Mouse (Mus musculus) lung, embryonic 14.5 days (tissue): ENCODE measurements around the gene Gipc1. TPM values are rescaled to one million over a fixed set of nuclear protein-coding genes. Genes with fewer than 3 reads are reported as not detected.

Source experiments
- ATAC-seq: fragments of 200-750 bp; cut with Nextera tagmentation; 2 replicates; pipeline ENCODE4 v1.8.0; 2017; ENCODE audit warnings: mild to moderate bottlenecking, moderate TSS enrichment, moderate library complexity; ENCODE audit not compliant: insufficient read depth
- DNase-seq: peaks from one replicate; pipeline ENCODE4 v3.0.0-alpha.2; 2015
- H3K27ac ChIP-seq: fragments of 300-500 bp; sonication (generic); 2 replicates; pipeline ENCODE4 v1.5.1; 2014; ENCODE audit warnings: low read depth, mild to moderate bottlenecking, moderate library complexity
- H3K27me3 ChIP-seq: fragments of 300-500 bp; sonication (generic); 2 replicates; pipeline ENCODE4 v1.6.1; 2014; ENCODE audit warnings: low read length, control low read depth; ENCODE audit not compliant: insufficient read depth
- H3K36me3 ChIP-seq: fragments of 300-500 bp; sonication (generic); 2 replicates; pipeline ENCODE4 v1.6.1; 2014; ENCODE audit warnings: control low read depth; ENCODE audit not compliant: insufficient read depth
- H3K4me1 ChIP-seq: fragments of 300-500 bp; sonication (generic); 2 replicates; pipeline ENCODE4 v1.6.1; 2014; ENCODE audit warnings: antibody characterized with exemption, control low read depth; ENCODE audit not compliant: insufficient read depth
- H3K4me2 ChIP-seq: fragments of 300-500 bp; sonication (generic); 2 replicates; pipeline ENCODE4 v1.6.1; 2014; ENCODE audit warnings: mild to moderate bottlenecking
- H3K4me3 ChIP-seq: fragments of 300-500 bp; sonication (generic); 2 replicates; pipeline ENCODE4 v1.5.1; 2014; ENCODE audit warnings: low read depth, low read length
- H3K9ac ChIP-seq: fragments of 300-500 bp; sonication (generic); 2 replicates; pipeline ENCODE4 v1.6.1; 2014
- H3K9me3 ChIP-seq: fragments of 300-500 bp; sonication (generic); 2 replicates; pipeline ENCODE4 v1.6.1; 2016; ENCODE audit warnings: low read depth, low read length, control low read depth
- CTCF ChIP-seq: IDR thresholded peaks from 2 replicates; pipeline ENCODE4 v1.5.1; 2016; ENCODE audit warnings: antibody characterized with exemption, low read depth
- WGBS: fragments of 180-500 bp; shearing (Covaris S2); extraction: QIAGEN DNeasy Blood & Tissue Kit; methylation state at CpG from one replicate; pipeline ENCODE4 v1.1.7; 2014; 5-methylcytosine and 5-hydroxymethylcytosine counted together
- polyA plus RNA-seq: library from polyadenylated mRNA; unstranded; fragments of >200 nt; fragmentation: Nextera tagmentation; extraction: Ambion mirVana; gene quantifications from 2 replicates; pipeline ENCODE4 v1.2.1, GENCODE M21; 2014

Gipc1 gene
- polyA plus RNA-seq, 1 experiment from 2014 or later = 175 TPM

DNA sequence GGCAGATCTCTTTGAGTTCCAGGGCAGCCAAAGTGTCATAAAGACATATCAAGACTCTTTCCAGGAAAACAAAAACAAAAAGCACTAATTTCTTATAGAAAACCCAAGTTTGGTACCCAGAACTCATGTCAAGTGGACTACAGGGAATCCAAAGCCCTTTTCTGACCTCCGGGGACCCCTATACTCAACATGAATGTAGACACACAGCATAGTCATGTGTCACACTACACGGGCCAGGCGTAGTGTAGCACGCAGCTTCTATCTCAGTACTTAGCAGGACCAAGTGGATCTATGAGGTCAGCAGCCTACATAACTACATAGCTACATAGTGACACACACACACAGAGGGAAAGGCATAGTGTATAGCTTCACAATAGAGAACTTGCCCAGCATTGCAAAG lies 38.8 kb upstream of the Gipc1 start:
- TF ChIP-seq CTCF = no peak
- Histone ChIP-seq H3K9me3 (no peaks in the 10 kb centered on the region), H3K4me3 (no peak overlapping the region), H3K4me1 (peaks cover 7% of the 10 kb centered on the region), H3K9ac (no peak overlapping the region), H3K27me3 (no peaks in the 10 kb centered on the region), H3K4me2 (no peak overlapping the region), H3K27ac (no peak overlapping the region), H3K36me3 (peaks cover 46% of the 10 kb centered on the region)
- WGBS = 91% methylated on average over 4 of the region's 4 CpGs
- ATAC-seq (no peak), DNase-seq (no peak)

DNA sequence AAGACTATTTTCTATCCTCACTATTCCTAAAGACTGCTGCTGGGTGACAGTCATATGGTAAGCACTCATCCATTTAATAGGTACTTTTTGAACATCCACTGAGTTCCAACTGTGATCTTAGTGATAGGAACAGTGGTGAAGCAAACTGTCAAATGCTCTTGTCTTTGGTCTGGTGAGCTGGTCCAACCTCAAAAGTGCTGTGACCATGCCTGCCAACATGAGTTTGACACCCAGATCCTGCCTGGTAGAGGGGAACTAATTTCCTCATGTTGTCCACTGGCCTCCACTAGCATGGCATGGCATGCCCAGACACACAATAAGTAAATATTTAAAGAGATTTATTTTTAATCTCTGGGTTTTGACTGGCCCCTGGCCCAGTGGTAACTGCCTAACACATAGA lies 35.9 kb upstream of the Gipc1 start:
- Histone ChIP-seq H3K9ac (no peak overlapping the region), H3K36me3 (peaks cover 25% of the 10 kb centered on the region), H3K4me3 (no peak overlapping the region), H3K9me3 (no peaks in the 10 kb centered on the region), H3K4me2 (no peak overlapping the region), H3K27ac (no peak overlapping the region), H3K4me1 (no peaks in the 10 kb centered on the region), H3K27me3 (no peaks in the 10 kb centered on the region)
- no peak for ATAC-seq
- DNase-seq = no peak
- no peak for TF ChIP-seq CTCF

DNA sequence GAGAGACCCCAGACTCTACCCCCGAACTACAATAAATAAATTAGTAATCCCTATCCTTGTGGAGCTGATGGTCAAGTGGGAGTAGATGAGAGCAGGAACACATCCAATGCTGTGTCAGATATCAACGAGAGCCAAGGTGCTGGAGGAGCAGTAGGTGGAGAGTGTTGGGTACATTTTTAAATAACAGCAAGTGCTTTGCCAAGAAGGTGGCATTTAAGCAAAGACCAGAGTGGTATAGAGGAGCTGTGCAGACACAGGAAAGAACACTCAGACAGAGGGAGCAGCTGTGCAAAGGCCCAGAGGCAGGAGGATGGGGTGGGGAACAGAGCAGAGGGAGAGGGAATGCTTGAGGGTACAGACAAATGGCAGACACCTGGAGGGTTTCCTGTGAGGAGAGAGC lies 35.4 kb upstream of the Gipc1 start:
- DNase-seq (no peak), ATAC-seq (no peak)
- no peak overlapping the region for H3K27ac ChIP-seq
- H3K27me3 ChIP-seq = no peaks in the 10 kb centered on the region
- no peak overlapping the region for H3K4me2 ChIP-seq
- no peak overlapping the region for H3K4me3 ChIP-seq
- no peaks in the 10 kb centered on the region for H3K4me1 ChIP-seq
- H3K9ac ChIP-seq = no peak overlapping the region
- no peaks in the 10 kb centered on the region for H3K9me3 ChIP-seq
- no peak for TF ChIP-seq CTCF
- H3K36me3 ChIP-seq = peaks cover 21% of the 10 kb centered on the region
- WGBS = 71% methylated on average over 2 of the region's 2 CpGs

DNA sequence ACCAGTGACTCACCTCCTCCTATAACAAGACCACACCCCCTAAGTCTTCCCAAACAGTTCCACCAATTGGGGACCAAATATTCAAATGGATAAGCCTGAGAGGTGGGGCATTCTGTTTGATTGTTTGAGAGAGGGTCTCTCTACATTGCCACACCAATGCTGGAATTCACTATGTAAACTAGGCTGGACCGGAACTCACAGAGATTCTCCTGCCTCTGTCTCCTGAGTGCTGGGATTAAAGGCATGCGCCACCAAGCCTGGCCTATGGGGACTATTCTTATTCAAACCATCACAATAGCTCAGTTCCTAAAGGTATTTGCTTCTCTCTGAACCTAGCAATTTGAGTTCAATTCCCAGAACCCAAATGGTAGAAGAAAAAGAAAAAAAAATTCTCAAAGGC lies 33.9 kb upstream of the Gipc1 start:
- ATAC-seq = no peak

DNA sequence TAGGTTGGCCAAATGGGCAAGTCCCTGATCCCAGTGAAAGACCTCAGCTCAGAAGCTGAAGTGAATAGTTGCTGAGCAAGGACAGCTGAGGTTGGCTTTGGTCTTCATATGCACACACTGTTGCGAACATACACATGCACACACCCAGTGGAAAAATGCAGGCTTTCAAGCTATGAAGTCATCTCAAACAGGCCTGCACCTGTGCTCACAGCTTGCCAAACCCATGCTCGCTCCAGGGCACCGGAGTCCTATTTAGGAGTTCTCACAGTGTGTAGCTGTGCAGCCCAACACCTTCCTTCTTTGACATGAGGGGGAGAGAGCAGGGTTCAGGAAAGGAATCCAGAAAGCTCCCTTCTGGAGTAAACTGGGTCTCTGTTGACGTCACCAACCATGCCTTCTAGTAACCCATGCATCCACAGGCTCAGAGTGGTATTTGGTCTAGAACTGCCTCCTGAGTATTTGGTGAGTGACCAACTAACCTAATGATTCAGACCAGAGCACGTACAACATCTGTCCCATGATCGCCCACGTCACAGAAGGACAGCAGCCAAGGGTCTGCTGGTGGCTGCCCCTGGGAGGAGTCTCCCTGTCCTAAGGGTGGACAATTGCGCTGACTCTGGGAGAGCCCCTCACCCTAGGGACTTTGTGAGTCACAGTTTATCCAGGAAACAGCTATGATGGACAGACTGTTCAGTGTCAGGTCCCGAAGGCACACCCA lies 32.8 kb upstream of the Gipc1 start:
- Histone ChIP-seq H3K4me2 (no peak overlapping the region), H3K4me1 (no peaks in the 10 kb centered on the region), H3K4me3 (no peak overlapping the region), H3K36me3 (no peaks in the 10 kb centered on the region), H3K27me3 (no peaks in the 10 kb centered on the region), H3K9me3 (no peaks in the 10 kb centered on the region), H3K9ac (no peak overlapping the region), H3K27ac (peak overlapping the region; percentile 16)
- peak; percentile 17 for DNase-seq
- TF ChIP-seq CTCF = no peak
- 79% methylated on average over 9 of the region's 9 CpGs for WGBS
- ATAC-seq = 0 out of 2 replicates have a peak, but pooled peaks have one; percentile 29

More for the DNA sequence above, 33.9 kb upstream of the Gipc1 start:
- DNase-seq = no peak
- 98% methylated on average over 2 of the region's 2 CpGs for WGBS
- H3K4me2 ChIP-seq = no peak overlapping the region
- H3K4me1 ChIP-seq = no peaks in the 10 kb centered on the region
- peaks cover 9% of the 10 kb centered on the region; the same call in 1 of the 2 replicates for H3K36me3 ChIP-seq
- H3K4me3 ChIP-seq = no peak overlapping the region
- H3K27me3 ChIP-seq = no peaks in the 10 kb centered on the region
- no peak for TF ChIP-seq CTCF
- no peaks in the 10 kb centered on the region for H3K9me3 ChIP-seq
- H3K27ac ChIP-seq = no peak overlapping the region
- no peak overlapping the region for H3K9ac ChIP-seq

DNA sequence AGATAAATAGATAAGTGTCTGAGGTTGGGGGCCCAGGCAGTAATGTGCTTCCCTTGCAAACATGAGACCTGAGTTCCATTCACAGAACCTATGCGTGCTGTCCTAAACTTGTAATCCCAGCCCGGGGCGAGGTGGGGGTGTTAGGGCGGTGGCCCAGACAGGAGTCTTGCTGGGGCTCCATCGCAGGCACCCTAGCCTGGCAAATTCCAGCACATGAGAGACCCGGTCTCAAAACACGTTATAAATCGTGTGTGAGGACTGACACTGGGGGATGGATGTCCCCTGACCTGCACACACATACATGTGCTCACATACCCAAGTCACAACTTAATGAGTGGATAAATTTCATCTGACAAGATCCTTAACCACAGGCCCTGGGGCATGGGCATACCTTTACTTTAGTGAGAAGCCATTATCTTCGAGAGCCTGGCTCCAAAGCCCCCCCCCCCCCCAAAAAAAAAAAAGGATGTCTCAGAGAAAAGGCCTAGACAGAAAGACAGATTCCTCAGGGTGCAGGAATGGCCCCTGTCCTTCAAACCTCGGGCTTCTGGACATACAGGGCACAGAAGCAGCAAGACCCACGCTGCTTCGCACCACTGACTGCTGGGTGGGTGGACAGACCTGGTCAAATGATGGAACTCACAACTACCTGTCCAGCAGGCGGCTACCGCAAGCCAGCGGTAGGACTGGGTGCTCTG lies 30.6 kb upstream of the Gipc1 start:
- H3K4me2 ChIP-seq = peak overlapping the region; percentile 69
- peak overlapping the region; percentile 29 for H3K4me3 ChIP-seq
- ATAC-seq (peak; percentile 23; the same call in 1 of the 2 replicates), DNase-seq (no peak)
- H3K4me1 ChIP-seq = no peaks in the 10 kb centered on the region
- no peak overlapping the region for H3K27ac ChIP-seq
- no peaks in the 10 kb centered on the region for H3K36me3 ChIP-seq
- 48% methylated on average over 15 of the region's 15 CpGs for WGBS
- H3K9me3 ChIP-seq = no peaks in the 10 kb centered on the region
- no peaks in the 10 kb centered on the region for H3K27me3 ChIP-seq
- no peak for TF ChIP-seq CTCF
- H3K9ac ChIP-seq = peak overlapping the region; percentile 28

DNA sequence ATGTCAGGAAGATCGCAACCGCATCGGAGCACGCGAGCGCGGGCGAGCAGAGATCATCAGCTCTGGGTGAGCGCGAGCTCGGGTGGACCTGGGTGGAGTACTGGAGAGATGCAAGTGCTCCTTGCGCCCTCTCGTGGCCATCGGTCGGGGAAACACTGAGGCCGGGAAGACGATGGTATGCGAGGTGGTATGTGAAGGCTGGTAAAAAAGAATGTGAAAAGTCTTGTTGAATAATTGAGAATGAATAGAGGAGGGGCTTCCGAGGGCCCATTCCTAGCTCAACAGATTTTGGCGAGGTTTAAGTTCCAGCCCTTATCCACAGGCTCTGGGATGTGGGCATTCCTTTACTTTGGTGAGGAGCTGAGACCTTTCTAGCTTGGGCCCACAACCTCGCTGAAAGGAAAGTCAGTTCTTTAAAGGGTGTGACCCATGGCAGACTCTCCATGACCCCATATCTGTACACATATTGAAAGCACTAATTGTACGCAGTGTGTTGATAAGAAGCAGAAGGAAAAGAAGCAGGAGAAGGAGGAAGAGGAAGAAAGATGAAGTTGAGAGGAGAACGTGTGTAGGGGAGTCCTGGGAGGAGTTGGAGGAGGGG lies 30.0 kb upstream of the Gipc1 start:
- Histone ChIP-seq H3K9ac (peak overlapping the region; percentile 28), H3K36me3 (no peaks in the 10 kb centered on the region), H3K27me3 (no peaks in the 10 kb centered on the region), H3K4me3 (peak overlapping the region; percentile 29), H3K4me2 (peak overlapping the region; percentile 69), H3K9me3 (no peaks in the 10 kb centered on the region), H3K4me1 (no peaks in the 10 kb centered on the region), H3K27ac (no peak overlapping the region)
- WGBS = 6% methylated on average over 23 of the region's 23 CpGs
- peak; percentile 93 for TF ChIP-seq CTCF
- DNase-seq = peak; percentile 92
- peak; percentile 93 for ATAC-seq
